Mouse (Mus musculus) lung, postnatal 36 days (tissue): ENCODE measurements at regions not wholly inside any gene's neighbourhood (a gene's known extent, or its start where the extent isn't known, plus 50 kb on each side); places are given as distances from the start of the nearest gene placed in this dataset.

Experiments used
- DNase-seq: peaks from one replicate; pipeline ENCODE4 v3.0.0; 2022; ENCODE audit warnings: mixed read lengths

DNA sequence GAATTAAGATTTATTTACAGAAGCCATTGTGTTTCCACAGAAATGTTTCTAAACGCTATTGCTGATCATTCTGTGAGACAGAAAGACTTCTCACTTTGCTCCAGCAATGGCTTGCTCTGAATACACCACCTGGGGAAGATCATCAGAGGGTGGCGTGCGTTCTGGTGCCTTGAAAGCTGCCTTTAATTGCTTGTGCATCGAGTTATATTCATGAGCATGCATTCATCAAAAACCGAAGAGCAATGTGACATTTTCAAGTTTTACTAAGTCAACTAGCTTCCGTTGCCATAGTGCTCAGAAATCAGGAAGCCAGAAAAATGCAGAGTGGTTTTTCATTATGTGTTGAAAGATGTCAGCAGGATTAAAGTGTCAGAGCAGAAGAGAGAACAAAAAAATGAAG is 85.0 kb upstream of the Pcdh18 start:
- no peak for DNase-seq

DNA sequence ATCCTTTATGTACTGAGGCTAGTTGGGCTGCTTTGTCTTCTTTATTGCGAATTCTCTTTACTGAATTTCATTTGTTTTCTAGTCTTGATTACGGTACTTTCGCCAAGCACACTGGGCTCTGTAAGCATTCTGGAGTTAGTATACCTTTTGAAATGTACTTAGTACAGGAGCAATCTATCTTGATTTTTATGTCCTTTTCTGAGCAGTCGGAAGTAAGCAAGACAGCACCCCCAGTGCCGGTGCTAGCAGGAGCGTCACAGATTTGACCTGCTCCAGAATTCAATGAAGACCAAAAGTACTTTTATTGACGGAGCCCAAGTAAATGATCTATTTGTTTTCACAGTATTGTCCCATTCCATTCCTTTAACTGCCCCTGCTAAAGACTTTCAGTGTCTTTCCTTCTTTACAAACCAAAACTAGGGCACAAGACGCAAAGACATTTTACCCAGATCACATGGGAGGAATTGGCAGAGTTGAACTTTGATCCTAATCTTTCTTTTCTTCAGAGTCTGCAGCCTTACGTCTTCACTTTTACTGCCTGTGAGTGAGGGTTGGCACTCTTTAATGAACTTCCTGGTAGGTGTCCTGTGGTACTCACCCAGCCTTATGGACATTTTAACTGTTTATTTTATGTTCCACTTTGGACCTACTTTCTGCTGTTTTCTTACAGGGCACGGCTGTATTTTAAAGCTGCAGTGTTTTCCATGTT is 83.5 kb upstream of the Pcdh18 start:
- no peak for DNase-seq

DNA sequence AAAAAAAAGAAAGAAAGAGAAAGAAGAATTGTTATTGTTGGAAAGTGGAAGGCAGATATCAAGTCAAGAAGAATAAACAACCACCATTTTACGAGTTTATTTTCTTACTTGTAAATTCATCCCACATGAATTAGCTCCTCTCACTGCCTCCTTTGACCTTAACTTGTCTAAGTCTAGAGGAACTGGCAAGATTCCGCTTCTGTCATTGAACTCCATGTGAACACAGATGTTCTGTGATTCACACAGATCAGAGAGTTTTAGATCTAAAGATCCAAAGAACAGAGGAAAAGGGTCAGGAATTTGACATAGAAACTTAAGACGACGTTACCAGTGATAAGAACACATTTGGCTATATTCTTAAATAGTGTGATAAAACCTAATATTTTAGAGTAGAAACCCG is 57.3 kb upstream of the Pcdh18 start:
- DNase-seq: peak; percentile 27

DNA sequence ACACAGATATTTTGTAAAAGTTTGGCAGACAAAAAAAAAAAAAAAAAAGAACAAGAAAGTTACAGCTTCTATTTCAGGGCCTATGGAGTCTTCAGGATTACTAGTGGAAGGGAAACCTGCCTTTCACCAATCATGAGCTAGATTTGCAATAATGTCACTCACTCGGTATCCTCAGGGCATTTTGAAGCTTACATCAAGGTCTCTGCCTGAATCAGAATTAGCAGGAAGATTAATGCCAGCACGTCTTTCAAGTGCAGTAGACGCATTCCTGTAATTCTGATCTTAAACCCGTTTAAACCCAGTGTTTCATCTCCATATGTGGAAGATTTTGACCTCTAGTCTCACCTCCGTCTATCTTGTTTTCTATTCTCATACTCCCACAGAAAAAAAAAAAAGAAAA is 50.6 kb upstream of the Pcdh18 start:
- DNase-seq: no peak

DNA sequence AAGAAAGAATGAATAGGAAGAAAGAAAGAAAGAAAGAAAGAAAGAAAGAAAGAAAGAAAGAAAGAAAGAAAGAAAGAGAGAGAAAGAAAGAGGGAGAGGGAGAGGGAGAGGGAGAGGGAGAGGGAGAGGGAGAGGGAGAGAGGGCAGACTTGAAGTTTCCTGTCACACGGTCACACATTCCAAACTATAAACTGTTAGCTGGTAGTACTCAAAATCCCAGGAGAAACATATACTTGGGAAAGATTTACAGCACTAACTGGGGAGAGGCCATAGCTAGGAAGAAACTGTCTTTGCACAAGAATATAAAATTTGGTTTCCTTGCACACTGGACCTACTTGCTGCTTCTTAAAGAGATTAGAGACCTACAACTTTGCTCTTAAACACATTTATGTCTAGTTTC is 50.2 kb upstream of the Pcdh18 start:
- peak; percentile 3 for DNase-seq
